Mouse (Mus musculus): Measurements from ENCODE around the gene Hmx2. TPM values are rescaled to one million over a fixed set of nuclear protein-coding genes. Genes with fewer than 3 reads are reported as not detected.

Gene Hmx2
- polyA plus RNA-seq (2015; fragmentation: Nextera tagmentation; extraction: Ambion mirVana): not detected in 2 replicates

DNA sequence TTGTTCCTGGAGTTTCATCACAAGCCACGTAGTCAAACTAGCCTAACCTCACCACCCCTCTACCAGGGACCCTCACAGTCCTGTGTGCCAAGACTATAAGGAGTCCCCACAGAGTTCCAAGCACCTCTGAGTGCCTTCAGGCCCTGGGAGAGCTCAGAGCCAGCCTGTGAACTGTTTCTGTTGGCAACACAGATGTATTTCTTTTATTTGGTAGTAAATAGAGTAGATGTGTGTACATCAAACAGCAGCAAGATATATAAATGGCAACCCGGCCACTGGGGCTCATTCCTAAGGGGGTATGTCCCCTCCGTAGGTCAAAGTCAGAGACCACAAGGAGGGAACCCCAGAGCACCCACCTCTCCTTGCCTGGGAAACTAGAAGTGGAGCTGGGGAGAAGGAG, at the start of gene Hmx2:
Hmx2 (plus strand) TSS at position 301 of the 400 bp plus-strand sequence.

GRCm38 (mm10) chr7:131542115-131542871, 6.3 kb upstream of the Hmx2 start, which contains the start of gene Hmx3:
Gene Hmx3 (plus strand): TSS chr7:131542867.

DNA sequence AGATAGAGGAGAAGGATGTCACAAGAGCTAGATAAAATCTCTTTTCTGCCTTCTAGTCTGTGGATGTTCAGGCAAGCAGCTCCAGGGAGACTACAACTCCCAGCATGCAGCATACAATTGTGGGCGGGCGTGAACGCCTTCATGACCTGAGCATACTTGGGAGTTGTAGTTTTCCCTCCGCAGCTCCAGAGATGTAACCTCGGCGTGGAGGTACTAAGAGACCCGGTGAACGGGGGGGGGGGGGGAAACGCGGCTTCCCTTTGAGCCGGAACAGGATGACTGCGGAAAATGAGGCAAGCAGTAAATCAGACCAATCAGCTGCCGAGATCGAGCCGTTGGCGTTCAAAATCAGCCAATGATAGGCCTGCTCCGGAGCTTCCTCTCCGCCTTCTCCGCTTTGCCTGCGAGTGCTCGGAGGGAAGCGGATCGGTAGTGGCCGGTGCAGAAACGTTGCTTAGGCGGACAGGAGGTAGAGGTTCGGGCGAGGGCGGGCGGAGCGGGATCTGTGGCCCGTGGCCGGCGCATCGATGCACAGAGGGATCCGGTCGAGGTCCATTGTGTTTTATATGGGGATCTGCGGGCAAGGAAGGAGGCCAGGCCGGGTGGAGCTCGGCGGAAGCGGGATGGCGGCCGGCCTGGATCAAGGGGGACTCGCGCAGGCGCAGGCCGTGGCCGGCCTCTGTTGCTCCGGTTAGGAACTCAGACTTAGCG, 11.6 kb downstream of the Hmx2 start, which contains the start of gene Bub3:
Bub3 (plus strand) TSS at position 237 of the 711 bp plus-strand sequence.

Other genes starting within 250 kb of the Hmx2 start
- gene Cuzd1, start 226.5 kb upstream of the Hmx2 start, polyA plus RNA-seq (2015; fragmentation: Nextera tagmentation; extraction: Ambion mirVana): not detected in 2 replicates
- gene Fam24b, start 219.3 kb upstream of the Hmx2 start, polyA plus RNA-seq (2015; fragmentation: Nextera tagmentation; extraction: Ambion mirVana): not detected in 2 replicates
- gene Fam24a, start 214.9 kb upstream of the Hmx2 start, polyA plus RNA-seq (2015; fragmentation: Nextera tagmentation; extraction: Ambion mirVana): not detected in 2 replicates
- gene 2310057M21Rik, start 186.0 kb upstream of the Hmx2 start, polyA plus RNA-seq (2015; fragmentation: Nextera tagmentation; extraction: Ambion mirVana): 8.2 and 10.8 TPM in 2 replicates
- 54.3 and 55.1 TPM in 2 replicates for gene Pstk, start 177.6 kb upstream of the Hmx2 start, polyA plus RNA-seq (2015; fragmentation: Nextera tagmentation; extraction: Ambion mirVana)
- 5.2 and 6.2 TPM in 2 replicates for gene Ikzf5, start 138.3 kb upstream of the Hmx2 start, polyA plus RNA-seq (2015; fragmentation: Nextera tagmentation; extraction: Ambion mirVana)
- gene Acadsb, start 138.2 kb upstream of the Hmx2 start, polyA plus RNA-seq (2015; fragmentation: Nextera tagmentation; extraction: Ambion mirVana): 91.0 and 185 TPM in 2 replicates
- not detected in 2 replicates for gene Hmx3, start 5.9 kb upstream of the Hmx2 start, polyA plus RNA-seq (2015; fragmentation: Nextera tagmentation; extraction: Ambion mirVana)
- 101 and 117 TPM in 2 replicates for gene Bub3, start 11.4 kb downstream of the Hmx2 start, polyA plus RNA-seq (2015; fragmentation: Nextera tagmentation; extraction: Ambion mirVana)

All from adrenal gland, postnatal 0 days (tissue).